Mouse (Mus musculus) embryo, embryonic 10 days (tissue): ENCODE results near the gene Lnx1.
A peak's percentile ranks its signal among the peaks of the same experiment; 100 is the strongest.

Experiments
- DNase-seq: peaks from one replicate; pipeline ENCODE4 v3.0.0-alpha.2; 2015; ENCODE audit warnings: low spot score

Lnx1 gene

GRCm38 (mm10) chr5:74649122-74649521 lies 53.6 kb downstream of the Lnx1 start:
- no peak for DNase-seq

GRCm38 (mm10) chr5:74648216-74648615 lies 54.5 kb downstream of the Lnx1 start:
- DNase-seq = no peak

DNA sequence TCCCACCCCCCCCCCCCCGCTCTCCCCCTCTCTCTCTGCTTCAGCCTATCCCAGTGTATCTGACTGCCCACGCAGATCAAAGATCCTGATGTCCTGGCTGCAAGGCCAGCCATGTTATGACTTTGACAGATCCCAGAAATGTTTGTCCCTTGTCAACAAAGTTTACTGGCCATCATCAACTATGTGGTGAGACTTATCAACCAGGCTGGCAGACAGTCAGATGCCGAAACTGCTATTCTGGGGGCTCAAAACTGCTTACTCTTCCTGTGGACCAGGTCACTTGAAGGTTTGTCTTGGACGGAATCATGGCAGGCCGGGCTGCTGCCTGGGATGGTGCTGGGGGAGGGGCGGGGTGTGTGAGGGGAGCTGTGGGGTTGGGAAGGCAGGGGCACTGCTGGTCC lies 55.1 kb downstream of the Lnx1 start:
- DNase-seq = no peak

GRCm38 (mm10) chr5:74642291-74642690 lies 60.4 kb downstream of the Lnx1 start:
- DNase-seq = peak; percentile 32

DNA sequence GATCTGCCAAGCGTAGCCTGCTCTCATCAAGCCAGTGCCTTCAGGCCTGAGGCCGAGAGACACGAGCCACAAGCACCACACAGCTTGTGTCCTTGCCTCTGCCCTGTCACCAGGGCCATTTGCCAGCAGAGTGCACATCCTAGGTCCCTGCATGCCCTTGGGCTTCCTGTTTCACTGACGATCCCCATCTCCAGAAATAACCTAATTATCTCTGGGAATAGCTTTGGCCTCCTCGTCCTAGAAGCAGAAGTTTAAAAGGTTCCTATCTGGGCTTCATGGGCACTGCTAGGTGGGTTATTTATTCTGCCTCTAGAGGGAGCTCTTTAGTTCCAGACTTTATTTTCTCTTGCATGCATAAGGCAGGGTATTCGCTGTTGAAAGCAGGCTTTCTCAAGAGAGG lies 61.7 kb downstream of the Lnx1 start:
- DNase-seq = peak; percentile 47

DNA sequence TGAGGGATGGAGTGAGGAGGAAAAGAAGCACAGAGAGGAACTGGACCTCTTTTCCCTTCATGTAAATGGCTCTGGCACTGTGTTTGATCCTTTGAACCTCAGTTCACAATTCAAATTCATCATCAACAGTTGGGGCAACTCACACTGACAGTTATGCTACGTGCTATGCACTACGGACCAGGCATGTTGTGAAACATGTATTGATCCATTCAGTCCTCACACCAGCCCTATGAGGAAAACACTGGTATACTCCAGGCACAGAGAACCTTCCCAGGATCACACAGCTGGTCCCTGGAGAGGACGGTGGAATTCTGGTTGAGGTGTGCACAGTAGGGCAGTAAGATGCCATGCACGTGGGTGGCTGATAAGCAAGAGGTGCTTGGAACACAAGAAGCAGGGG lies 62.2 kb downstream of the Lnx1 start:
- no peak for DNase-seq

DNA sequence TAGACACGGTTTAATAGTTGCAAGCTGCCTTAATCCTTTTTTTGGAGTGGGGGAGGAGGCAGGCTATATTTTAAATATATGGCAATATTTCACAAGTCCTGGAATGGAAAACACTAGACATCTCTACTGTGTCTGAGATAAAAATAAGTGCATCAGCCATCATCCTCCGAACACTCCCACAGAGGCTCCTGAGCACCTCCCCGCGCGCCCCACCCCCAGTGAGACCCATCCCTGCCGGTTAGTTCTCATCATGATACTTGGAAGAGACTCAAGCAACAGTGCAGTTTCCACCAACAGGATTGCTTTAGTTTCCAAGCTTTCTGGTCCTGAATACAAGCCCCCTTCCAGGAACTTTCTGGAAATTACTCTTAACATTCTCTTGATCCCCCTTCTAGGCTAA lies 63.2 kb downstream of the Lnx1 start:
- DNase-seq = no peak

GRCm38 (mm10) chr5:74634391-74634790 lies 68.3 kb downstream of the Lnx1 start:
- DNase-seq = no peak

GRCm38 (mm10) chr5:74633453-74633852 lies 69.3 kb downstream of the Lnx1 start:
- DNase-seq = no peak

GRCm38 (mm10) chr5:74632369-74633114 lies 70.2 kb downstream of the Lnx1 start:
- DNase-seq = peak; percentile 73

GRCm38 (mm10) chr5:74628001-74628400 lies 74.7 kb downstream of the Lnx1 start:
- no peak for DNase-seq

DNA sequence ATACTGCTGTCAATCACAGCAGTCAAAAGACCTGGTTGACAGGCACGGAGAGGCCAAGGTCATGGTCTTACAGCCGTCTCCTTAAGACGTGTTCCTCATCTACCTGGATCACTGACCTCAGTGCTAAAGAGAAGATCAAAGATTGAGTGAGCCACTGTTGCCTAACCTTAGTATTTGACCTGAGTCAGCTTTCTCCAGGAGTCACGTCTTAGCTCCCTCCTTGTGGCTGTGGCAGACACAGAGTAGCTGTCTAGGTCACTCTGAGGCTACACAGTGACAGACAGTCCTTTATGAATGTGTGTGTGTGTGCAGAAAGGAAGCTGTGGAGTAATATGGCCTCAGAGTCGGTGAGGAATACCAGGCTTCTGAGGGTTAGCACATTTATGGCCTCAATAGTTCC lies 78.3 kb downstream of the Lnx1 start:
- no peak for DNase-seq

- DNase-seq = no peak
Observed at GRCm38 (mm10) chr5:74623316-74624000, 79.3 kb downstream of the Lnx1 start.

DNA sequence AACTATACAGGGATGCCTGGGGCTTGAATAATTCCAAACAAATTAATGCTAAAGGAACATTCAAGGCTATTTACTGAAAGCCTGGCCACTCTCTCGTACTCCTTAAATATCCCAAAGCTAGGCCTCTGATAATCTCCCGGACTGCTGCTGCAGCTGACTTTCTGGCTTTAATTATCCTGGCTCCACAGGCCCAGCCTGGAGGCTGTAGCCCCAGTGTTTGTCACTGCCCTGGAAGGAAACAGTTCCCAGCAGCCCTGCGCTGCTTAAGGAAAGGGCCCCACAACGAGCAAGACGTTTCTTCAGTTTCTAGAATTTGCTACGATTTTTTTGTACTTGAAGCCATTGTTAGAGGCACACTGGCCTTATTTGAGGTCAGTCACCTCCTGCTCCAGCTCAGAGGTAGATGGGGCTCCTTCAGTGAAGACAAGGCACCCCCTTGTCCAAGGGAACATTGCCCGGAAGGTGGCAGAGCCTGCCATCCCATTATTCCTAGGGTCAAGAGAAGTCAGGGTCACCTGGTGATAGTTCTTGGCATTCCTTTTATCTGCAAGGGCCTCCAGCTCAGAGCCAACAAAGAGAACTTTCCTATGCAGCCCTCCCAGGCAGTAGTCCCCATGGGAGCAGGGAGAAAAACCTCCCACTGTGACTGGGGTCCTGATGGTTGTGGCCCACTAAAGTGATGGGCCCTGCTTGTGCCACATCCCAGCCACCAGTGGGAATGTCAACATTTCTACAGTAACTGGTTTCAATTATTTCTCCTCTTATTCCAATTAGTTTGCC lies 80.8 kb downstream of the Lnx1 start:
- peak; percentile 61 for DNase-seq

- peak; percentile 47 for DNase-seq
Observed at GRCm38 (mm10) chr5:74618573-74619059, 84.1 kb downstream of the Lnx1 start.

- DNase-seq = no peak
Observed at GRCm38 (mm10) chr5:74617816-74618572, 84.7 kb downstream of the Lnx1 start.

DNA sequence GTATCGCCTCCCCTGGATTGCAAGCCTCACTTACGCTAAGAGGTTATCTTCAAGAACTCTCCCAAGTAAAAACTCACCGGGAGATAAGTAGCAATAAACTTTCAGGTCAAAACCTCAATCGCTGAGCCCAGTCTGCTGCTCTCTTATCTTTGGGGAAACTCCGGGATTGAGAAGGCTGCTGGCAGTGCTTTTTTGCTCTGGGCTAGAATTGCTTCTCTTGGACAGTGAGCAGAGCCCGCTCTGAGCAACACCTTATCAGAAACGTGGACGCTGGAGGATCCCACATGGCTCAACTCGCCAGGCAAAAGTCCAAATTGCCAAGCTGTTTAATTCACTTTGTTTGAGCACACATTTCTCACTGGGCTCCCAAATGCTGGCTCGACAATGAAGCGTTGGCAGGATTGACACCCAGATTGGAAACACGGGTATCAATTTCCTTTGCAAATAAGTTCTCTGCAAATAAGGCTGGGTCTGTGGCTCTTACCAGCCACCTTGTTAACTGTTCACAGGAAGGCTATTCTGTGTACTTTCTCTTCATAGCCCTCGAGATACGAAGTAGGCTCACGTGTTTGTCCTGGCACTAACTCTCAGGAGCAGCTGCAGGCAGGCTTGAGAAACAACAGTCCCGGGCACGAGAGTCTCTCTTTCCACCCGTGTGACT lies 89.1 kb downstream of the Lnx1 start:
- DNase-seq = no peak

- no peak for DNase-seq
Observed at GRCm38 (mm10) chr5:74612713-74613112, 90.0 kb downstream of the Lnx1 start.

- no peak for DNase-seq
Observed at GRCm38 (mm10) chr5:74610511-74610910, 92.2 kb downstream of the Lnx1 start.

DNA sequence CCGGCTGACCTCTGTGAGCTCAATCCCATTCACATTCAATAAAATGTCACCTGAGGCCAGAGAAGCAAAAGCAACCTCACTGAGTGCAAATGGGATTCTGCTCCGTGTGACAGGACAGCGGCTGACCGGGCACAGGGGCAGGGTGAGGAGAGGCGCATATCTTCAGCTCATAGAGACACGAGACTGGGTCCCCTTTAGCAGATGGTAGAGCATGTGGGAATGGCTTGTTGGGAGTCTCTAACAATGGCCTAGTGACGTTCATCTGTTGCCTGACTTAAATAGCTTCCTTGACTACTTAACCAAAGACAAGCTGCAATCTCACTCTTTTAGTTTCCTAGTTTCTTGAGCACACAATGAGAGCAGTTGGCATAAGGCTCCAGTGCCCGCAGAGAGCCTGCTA lies 96.5 kb downstream of the Lnx1 start:
- no peak for DNase-seq

GRCm38 (mm10) chr5:74603306-74603705 lies 99.4 kb downstream of the Lnx1 start:
- DNase-seq = no peak
